Mouse (Mus musculus): ENCODE results near the gene Ttc7b. TPM values are rescaled to one million over a fixed set of nuclear protein-coding genes. Genes with fewer than 3 reads are reported as not detected.

The Ttc7b gene
- polyA plus RNA-seq, 1 experiment, result not detected

- Histone ChIP-seq H3K4me1 (ENCODE audit: control insufficient read depth, insufficient read depth, low read length) (peaks cover 34% of the 10 kb centered on the region), H3K4me3 (ENCODE audit: insufficient read depth, low read depth, low read length) (no peak overlapping the region), H3K27ac (ENCODE audit: insufficient read depth, low read depth, low read length) (peak overlapping the region; percentile 24; the same call in 1 of the 2 replicates)
- TF ChIP-seq CTCF (IDR thresholded peaks at IDR 0.05; ENCODE audit: insufficient read depth, low read depth, low read length), result no peak
- TF ChIP-seq POLR2A (IDR thresholded peaks at IDR 0.05; ENCODE audit: insufficient read depth, low read depth, low read length), result no peak
- 69% methylated on average over 16 of the region's 16 CpGs for WGBS
Observed at GRCm38 (mm10) chr12:100353075-100353782, 167.4 kb downstream of the Ttc7b start.

GRCm38 (mm10) chr12:100352094-100352493 lies 168.5 kb downstream of the Ttc7b start:
- TF ChIP-seq CTCF (IDR thresholded peaks at IDR 0.05; ENCODE audit: insufficient read depth, low read depth, low read length) (no peak), POLR2A (IDR thresholded peaks at IDR 0.05; ENCODE audit: insufficient read depth, low read depth, low read length) (no peak)
- Histone ChIP-seq H3K4me1 (ENCODE audit: control insufficient read depth, insufficient read depth, low read length) (peaks cover 39% of the 10 kb centered on the region), H3K27ac (ENCODE audit: insufficient read depth, low read depth, low read length) (no peak overlapping the region), H3K4me3 (ENCODE audit: insufficient read depth, low read depth, low read length) (no peak overlapping the region)
- WGBS, result 82% methylated on average over 6 of the region's 6 CpGs

- no peak overlapping the region for H3K27ac ChIP-seq (ENCODE audit: insufficient read depth, low read depth, low read length)
- TF ChIP-seq CTCF (IDR thresholded peaks at IDR 0.05; ENCODE audit: insufficient read depth, low read depth, low read length) (no peak), POLR2A (IDR thresholded peaks at IDR 0.05; ENCODE audit: insufficient read depth, low read depth, low read length) (no peak)
- H3K4me3 ChIP-seq (ENCODE audit: insufficient read depth, low read depth, low read length), result no peak overlapping the region
- H3K4me1 ChIP-seq (ENCODE audit: control insufficient read depth, insufficient read depth, low read length), result peaks cover 31% of the 10 kb centered on the region
- 77% methylated on average over 6 of the region's 6 CpGs for WGBS
Observed at GRCm38 (mm10) chr12:100343554-100343953, 177.1 kb downstream of the Ttc7b start.

- Histone ChIP-seq H3K27ac (ENCODE audit: insufficient read depth, low read depth, low read length) (no peak overlapping the region), H3K4me1 (ENCODE audit: control insufficient read depth, insufficient read depth, low read length) (peaks cover 21% of the 10 kb centered on the region), H3K4me3 (ENCODE audit: insufficient read depth, low read depth, low read length) (no peak overlapping the region)
- 59% methylated on average over 7 of the region's 7 CpGs for WGBS
- TF ChIP-seq CTCF (IDR thresholded peaks at IDR 0.05; ENCODE audit: insufficient read depth, low read depth, low read length) (no peak), POLR2A (IDR thresholded peaks at IDR 0.05; ENCODE audit: insufficient read depth, low read depth, low read length) (no peak)
Observed at GRCm38 (mm10) chr12:100341614-100342013, 179.0 kb downstream of the Ttc7b start.

GRCm38 (mm10) chr12:100340901-100341460 lies 179.6 kb downstream of the Ttc7b start:
- no peak for TF ChIP-seq POLR2A (IDR thresholded peaks at IDR 0.05; ENCODE audit: insufficient read depth, low read depth, low read length)
- TF ChIP-seq CTCF (IDR thresholded peaks at IDR 0.05; ENCODE audit: insufficient read depth, low read depth, low read length), result no peak
- Histone ChIP-seq H3K4me3 (ENCODE audit: insufficient read depth, low read depth, low read length) (no peak overlapping the region), H3K4me1 (ENCODE audit: control insufficient read depth, insufficient read depth, low read length) (peaks cover 21% of the 10 kb centered on the region), H3K27ac (ENCODE audit: insufficient read depth, low read depth, low read length) (no peak overlapping the region)
- 92% methylated on average over 7 of the region's 7 CpGs for WGBS

- no peak overlapping the region for H3K27ac ChIP-seq (ENCODE audit: insufficient read depth, low read depth, low read length)
- TF ChIP-seq POLR2A (IDR thresholded peaks at IDR 0.05; ENCODE audit: insufficient read depth, low read depth, low read length), result no peak
- TF ChIP-seq CTCF (IDR thresholded peaks at IDR 0.05; ENCODE audit: insufficient read depth, low read depth, low read length), result no peak
- 36% methylated on average over 3 of the region's 3 CpGs for WGBS
Observed at GRCm38 (mm10) chr12:100338055-100338454, 182.6 kb downstream of the Ttc7b start.

GRCm38 (mm10) chr12:100337351-100338018 lies 183.1 kb downstream of the Ttc7b start:
- Histone ChIP-seq H3K27ac (ENCODE audit: insufficient read depth, low read depth, low read length) (peak overlapping the region; percentile 7; the same call in 1 of the 2 replicates), H3K4me3 (ENCODE audit: insufficient read depth, low read depth, low read length) (no peak overlapping the region), H3K4me1 (ENCODE audit: control insufficient read depth, insufficient read depth, low read length) (peaks cover 16% of the 10 kb centered on the region)
- no peak for TF ChIP-seq CTCF (IDR thresholded peaks at IDR 0.05; ENCODE audit: insufficient read depth, low read depth, low read length)
- no peak for TF ChIP-seq POLR2A (IDR thresholded peaks at IDR 0.05; ENCODE audit: insufficient read depth, low read depth, low read length)
- 56% methylated on average over 5 of the region's 5 CpGs for WGBS

More at GRCm38 (mm10) chr12:100338055-100338454, 182.6 kb downstream of the Ttc7b start:
- Histone ChIP-seq H3K4me1 (ENCODE audit: control insufficient read depth, insufficient read depth, low read length) (peaks cover 13% of the 10 kb centered on the region), H3K4me3 (ENCODE audit: insufficient read depth, low read depth, low read length) (no peak overlapping the region)

GRCm38 (mm10) chr12:100336241-100336640 lies 184.4 kb downstream of the Ttc7b start:
- no peak for TF ChIP-seq CTCF (IDR thresholded peaks at IDR 0.05; ENCODE audit: insufficient read depth, low read depth, low read length)
- TF ChIP-seq POLR2A (IDR thresholded peaks at IDR 0.05; ENCODE audit: insufficient read depth, low read depth, low read length), result no peak
- 40% methylated on average over 5 of the region's 5 CpGs for WGBS
- Histone ChIP-seq H3K4me1 (ENCODE audit: control insufficient read depth, insufficient read depth, low read length) (peaks cover 19% of the 10 kb centered on the region), H3K27ac (ENCODE audit: insufficient read depth, low read depth, low read length) (peak overlapping the region; percentile 18; the same call in 1 of the 2 replicates), H3K4me3 (ENCODE audit: insufficient read depth, low read depth, low read length) (no peak overlapping the region)

GRCm38 (mm10) chr12:100331806-100332205 lies 188.8 kb downstream of the Ttc7b start:
- Histone ChIP-seq H3K4me1 (ENCODE audit: control insufficient read depth, insufficient read depth, low read length) (peaks cover 37% of the 10 kb centered on the region), H3K4me3 (ENCODE audit: insufficient read depth, low read depth, low read length) (no peak overlapping the region), H3K27ac (ENCODE audit: insufficient read depth, low read depth, low read length) (no peak overlapping the region)
- 83% methylated on average over 6 of the region's 6 CpGs for WGBS
- TF ChIP-seq CTCF (IDR thresholded peaks at IDR 0.05; ENCODE audit: insufficient read depth, low read depth, low read length), result no peak
